Mouse (Mus musculus) MEL (cell line): ENCODE data around the gene Ddx19a.

Experiments used
- CHD1 ChIP-seq: IDR thresholded peaks from 2 replicates; pipeline ENCODE4 v1.6.1; 2012; ENCODE audit warnings: low read depth, mild to moderate bottlenecking, inconsistent platforms, low read length, improper control_type of control experiment
- CTCF ChIP-seq, 3 experiments: IDR thresholded peaks in 2 of 3; conservative IDR thresholded peaks in 1 of 3; 2 replicates each; pipeline ENCODE4 v1.5.1; 2011 to 2012; ENCODE audit warnings: low read length in 3 of 3, low read depth in 2 of 3, mild to moderate bottlenecking in 2 of 3, improper control_type of control experiment in 1 of 3, inconsistent platforms in 1 of 3, mixed read lengths in 1 of 3, moderate library complexity in 1 of 3; ENCODE audit not compliant: control insufficient read depth in 1 of 3, insufficient read depth in 1 of 3, poor library complexity in 1 of 3, severe bottlenecking in 1 of 3
- GATA1 ChIP-seq: IDR thresholded peaks from 2 replicates; pipeline ENCODE4 v1.6.1; 2011; ENCODE audit warnings: low read depth, low read length, improper control_type of control experiment
- MXI1 ChIP-seq: IDR thresholded peaks from 2 replicates; pipeline ENCODE4 v1.6.1; 2011; ENCODE audit warnings: mild to moderate bottlenecking, low read depth, low read length, improper control_type of control experiment
- POLR2A ChIP-seq, 2 experiments: IDR thresholded peaks; 2 replicates each; pipeline ENCODE4 v1.6.1; 2011 to 2012; ENCODE audit warnings: low read length in 2 of 2, mild to moderate bottlenecking in 2 of 2, control low read depth in 1 of 2, improper control_type of control experiment in 1 of 2, low read depth in 1 of 2, moderate library complexity in 1 of 2; ENCODE audit not compliant: control insufficient read depth in 1 of 2, insufficient read depth in 1 of 2, poor library complexity in 1 of 2

DNA sequence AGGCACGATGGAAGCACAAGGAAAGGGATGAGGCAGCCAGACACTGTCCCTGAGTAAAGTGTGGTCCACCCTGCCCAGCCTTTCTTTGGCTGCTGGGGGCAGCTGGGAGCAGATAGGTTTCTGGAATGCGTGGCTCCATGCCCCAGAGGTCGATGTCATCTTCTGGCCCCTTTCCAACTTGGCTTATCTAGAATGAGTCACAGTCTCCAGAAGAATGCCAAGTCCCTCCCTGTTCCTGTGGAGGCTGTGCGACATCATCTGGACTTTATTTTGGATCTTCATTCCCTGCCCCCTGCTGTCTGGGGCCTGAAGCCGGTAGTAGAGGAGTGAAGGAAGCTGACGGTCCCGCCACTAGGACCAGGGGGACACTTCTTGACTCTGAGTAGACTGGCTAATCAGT is 32.0 kb downstream of the Ddx19a start:
- TF ChIP-seq GATA1 (peak; percentile 88), CTCF (IDR thresholded peaks at IDR 0.05 in 2 of 3, conservative IDR thresholded peaks at IDR 0.05 in 1 of 3; ENCODE audit: control insufficient read depth in 1 of 3, insufficient read depth in 1 of 3, low read depth in 2 of 3, low read length in 3 of 3, poor library complexity in 1 of 3, severe bottlenecking in 1 of 3) (no peak; a peak in 1 of 6 replicates), POLR2A (IDR thresholded peaks at IDR 0.05; ENCODE audit: control insufficient read depth in 1 of 2, insufficient read depth in 1 of 2, low read depth in 1 of 2, low read length in 2 of 2, poor library complexity in 1 of 2) (no peak), CHD1 (no peak), MXI1 (peak; percentile 55; the same call in 1 of the 2 replicates)
